Mouse (Mus musculus) liver, postnatal 0 days (tissue): Measurements from ENCODE around the gene Sirt4. TPM values are rescaled to one million over a fixed set of nuclear protein-coding genes. Genes with fewer than 3 reads are reported as not detected.

Experiments used
- ATAC-seq: fragments of 200-750 bp; cut with Nextera tagmentation; 2 replicates; pipeline ENCODE4 v1.8.0; 2017; ENCODE audit warnings: mild to moderate bottlenecking, moderate library complexity
- DNase-seq: peaks from one replicate; pipeline ENCODE4 v3.0.0-alpha.2; 2016
- H3K27ac ChIP-seq: fragments of 300-500 bp; sonication (generic); 2 replicates; pipeline ENCODE4 v1.5.1; 2014; ENCODE audit warnings: antibody characterized with exemption, moderate library complexity, mild to moderate bottlenecking, low read depth
- H3K27me3 ChIP-seq: fragments of 300-500 bp; sonication (generic); 2 replicates; pipeline ENCODE4 v1.6.1; 2014; ENCODE audit warnings: low read length, control low read depth, mixed read lengths; ENCODE audit not compliant: insufficient read depth
- H3K36me3 ChIP-seq: fragments of 300-500 bp; sonication (generic); replicated peaks from 2 replicates; pipeline ENCODE4 v1.6.1; 2014; ENCODE audit warnings: mild to moderate bottlenecking, control low read depth, low read length, moderate library complexity, mixed read lengths; ENCODE audit not compliant: insufficient read depth
- H3K4me1 ChIP-seq: fragments of 300-500 bp; sonication (generic); 2 replicates; pipeline ENCODE4 v1.6.1; 2014; ENCODE audit warnings: antibody characterized with exemption, mild to moderate bottlenecking, control low read depth; ENCODE audit not compliant: insufficient read depth
- H3K4me2 ChIP-seq: fragments of 300-500 bp; sonication (generic); 2 replicates; pipeline ENCODE4 v1.6.1; 2014; ENCODE audit warnings: low read depth, mild to moderate bottlenecking, low read length, moderate library complexity, mixed read lengths
- H3K4me3 ChIP-seq: fragments of 300-500 bp; sonication (generic); 2 replicates; pipeline ENCODE4 v1.5.1; 2014; ENCODE audit warnings: low read depth, low read length
- H3K9ac ChIP-seq: fragments of 300-500 bp; sonication (generic); replicated peaks from 2 replicates; pipeline ENCODE4 v1.6.1; 2014; ENCODE audit warnings: mild to moderate bottlenecking, moderate library complexity
- H3K9me3 ChIP-seq: fragments of 300-500 bp; sonication (generic); 2 replicates; pipeline ENCODE4 v1.6.1; 2016; ENCODE audit warnings: mild to moderate bottlenecking, control low read depth, low read length, mixed read lengths
- CTCF ChIP-seq: sonication (generic); IDR thresholded peaks from 2 replicates; pipeline ENCODE4 v1.5.1; 2016; ENCODE audit warnings: antibody characterized with exemption, low read depth
- EP300 ChIP-seq: IDR thresholded peaks from 2 replicates; pipeline ENCODE4 v1.6.1; 2016; ENCODE audit warnings: antibody characterized with exemption, low read depth, mild to moderate bottlenecking
- WGBS: fragments of 180-500 bp; shearing (Covaris S2); extraction: QIAGEN DNeasy Blood & Tissue Kit; methylation state at CpG from one replicate; pipeline ENCODE4 v1.1.7; 2014; ENCODE audit not compliant: insufficient replicate concordance; 5-methylcytosine and 5-hydroxymethylcytosine counted together
- polyA plus RNA-seq: library from polyadenylated mRNA; unstranded; fragments of >200 nt; fragmentation: Nextera tagmentation; extraction: Ambion mirVana; gene quantifications from 2 replicates; pipeline ENCODE4 v1.2.1, GENCODE M21; 2015

Gene Sirt4
- polyA plus RNA-seq, 1 experiment from 2014 or later: 3.9 TPM

GRCm38 (mm10) chr5:115438667-115439066 lies 45.9 kb downstream of the Sirt4 start:
- Histone ChIP-seq H3K27ac (no peak overlapping the region), H3K9ac (no peak overlapping the region), H3K36me3 (no peaks in the 10 kb centered on the region), H3K4me3 (no peak overlapping the region), H3K4me2 (no peak overlapping the region), H3K9me3 (no peaks in the 10 kb centered on the region), H3K27me3 (peaks cover 12% of the 10 kb centered on the region), H3K4me1 (no peaks in the 10 kb centered on the region)
- 64% methylated on average over 7 of the region's 7 CpGs for WGBS
- DNase-seq: no peak
- no peak for TF ChIP-seq EP300
- TF ChIP-seq CTCF: no peak
- ATAC-seq: no peak

- WGBS: 44% methylated on average over 2 of the region's 2 CpGs
- Histone ChIP-seq H3K36me3 (no peaks in the 10 kb centered on the region), H3K9ac (no peak overlapping the region), H3K9me3 (no peaks in the 10 kb centered on the region), H3K4me1 (no peaks in the 10 kb centered on the region), H3K27me3 (peaks cover 14% of the 10 kb centered on the region), H3K27ac (no peak overlapping the region), H3K4me2 (no peak overlapping the region), H3K4me3 (no peak overlapping the region)
- ATAC-seq (no peak), DNase-seq (no peak)
- no peak for TF ChIP-seq CTCF
- TF ChIP-seq EP300: no peak
Observed at GRCm38 (mm10) chr5:115437945-115438315, 46.6 kb downstream of the Sirt4 start.

- no peak for ATAC-seq
- 66% methylated on average over 7 of the region's 7 CpGs for WGBS
Observed at GRCm38 (mm10) chr5:115437242-115437944, 47.1 kb downstream of the Sirt4 start.

GRCm38 (mm10) chr5:115436421-115437124 lies 48.0 kb downstream of the Sirt4 start:
- Histone ChIP-seq H3K9ac (no peak overlapping the region), H3K27ac (no peak overlapping the region), H3K27me3 (peaks cover 27% of the 10 kb centered on the region), H3K9me3 (no peaks in the 10 kb centered on the region), H3K36me3 (no peaks in the 10 kb centered on the region), H3K4me3 (peak overlapping the region; percentile 17; the same call in 1 of the 2 replicates), H3K4me1 (no peaks in the 10 kb centered on the region), H3K4me2 (peak overlapping the region; percentile 45)
- 7% methylated on average over 25 of the region's 43 CpGs for WGBS
- TF ChIP-seq EP300: no peak
- no peak for TF ChIP-seq CTCF
- no peak for DNase-seq
- ATAC-seq: no peak

More at GRCm38 (mm10) chr5:115437242-115437944, 47.1 kb downstream of the Sirt4 start:
- H3K27me3 ChIP-seq: peaks cover 19% of the 10 kb centered on the region
- H3K4me3 ChIP-seq: no peak overlapping the region
- TF ChIP-seq CTCF (no peak), EP300 (no peak)
- no peak overlapping the region for H3K9ac ChIP-seq
- DNase-seq: no peak
- H3K4me1 ChIP-seq: no peaks in the 10 kb centered on the region
- H3K4me2 ChIP-seq: no peak overlapping the region
- H3K36me3 ChIP-seq: no peaks in the 10 kb centered on the region
- no peaks in the 10 kb centered on the region for H3K9me3 ChIP-seq
- H3K27ac ChIP-seq: no peak overlapping the region

GRCm38 (mm10) chr5:115435755-115436379 lies 48.7 kb downstream of the Sirt4 start:
- Histone ChIP-seq H3K27ac (no peak overlapping the region), H3K36me3 (no peaks in the 10 kb centered on the region), H3K27me3 (peaks cover 34% of the 10 kb centered on the region), H3K9me3 (no peaks in the 10 kb centered on the region), H3K4me2 (peak overlapping the region; percentile 45; the same call in 1 of the 2 replicates), H3K9ac (no peak overlapping the region), H3K4me1 (no peaks in the 10 kb centered on the region), H3K4me3 (no peak overlapping the region)
- ATAC-seq: no peak
- DNase-seq: no peak
- no peak for TF ChIP-seq CTCF
- TF ChIP-seq EP300: no peak
- WGBS: 45% methylated on average over 8 of the region's 8 CpGs
